Mouse (Mus musculus) spleen, adult 2 months (tissue): ENCODE results near the gene Lhx3. TPM values are rescaled to one million over a fixed set of nuclear protein-coding genes. Genes with fewer than 3 reads are reported as not detected.

Experiments
- DNase-seq, 2 experiments: peaks; one replicate each; pipeline versions ENCODE4 v3.0.0 to v3.0.0-alpha.2; 2012 to 2021; ENCODE audit warnings: low spot score in 2 of 2, low read depth in 1 of 2
- H3K27ac ChIP-seq: fragments of 200-500 bp; 2 replicates; pipeline ENCODE4 v1.5.1; 2012; ENCODE audit warnings: low read length, inconsistent platforms; ENCODE audit not compliant: insufficient read depth
- H3K27me3 ChIP-seq: fragments of 200-500 bp; 2 replicates; pipeline ENCODE4 v1.6.1; 2012; ENCODE audit warnings: mild to moderate bottlenecking, moderate library complexity, low read length, inconsistent platforms; ENCODE audit not compliant: control insufficient read depth, insufficient read depth
- H3K36me3 ChIP-seq: fragments of 200-500 bp; 2 replicates; pipeline ENCODE4 v1.6.1; 2012; ENCODE audit warnings: mild to moderate bottlenecking, low read length, inconsistent platforms; ENCODE audit not compliant: control insufficient read depth, insufficient read depth
- H3K4me1 ChIP-seq: fragments of 200-500 bp; 2 replicates; pipeline ENCODE4 v1.6.1; 2011; ENCODE audit warnings: inconsistent platforms; ENCODE audit not compliant: control insufficient read depth, insufficient read depth, insufficient read length
- H3K4me3 ChIP-seq: fragments of 200-500 bp; 2 replicates; pipeline ENCODE4 v1.5.1; 2011; ENCODE audit warnings: mild to moderate bottlenecking, inconsistent platforms; ENCODE audit not compliant: insufficient read depth, insufficient read length; ENCODE audit errors: extremely low read depth
- CTCF ChIP-seq: fragments of 200-500 bp; IDR thresholded peaks from 2 replicates; pipeline ENCODE4 v1.5.1; 2011; ENCODE audit warnings: mild to moderate bottlenecking, inconsistent platforms; ENCODE audit not compliant: insufficient read depth, insufficient read length, insufficient replicate concordance; ENCODE audit errors: extremely low read depth
- POLR2A ChIP-seq: fragments of 200-500 bp; IDR thresholded peaks from 2 replicates; pipeline ENCODE4 v1.6.1; 2011; ENCODE audit warnings: low read depth, low read length, inconsistent platforms
- WGBS: fragments of 180-500 bp; shearing (Covaris S2); methylation state at CpG from one replicate; pipeline ENCODE4 v1.1.7; 2018; 5-methylcytosine and 5-hydroxymethylcytosine counted together
- polyA plus RNA-seq: library from polyadenylated mRNA; depleted of rRNA; stranded (reverse); fragments of >200 nt; gene quantifications from 2 replicates; pipeline ENCODE4 v1.2.3, GENCODE M21; 2012

The Lhx3 gene
- polyA plus RNA-seq, 1 experiment = not detected

DNA sequence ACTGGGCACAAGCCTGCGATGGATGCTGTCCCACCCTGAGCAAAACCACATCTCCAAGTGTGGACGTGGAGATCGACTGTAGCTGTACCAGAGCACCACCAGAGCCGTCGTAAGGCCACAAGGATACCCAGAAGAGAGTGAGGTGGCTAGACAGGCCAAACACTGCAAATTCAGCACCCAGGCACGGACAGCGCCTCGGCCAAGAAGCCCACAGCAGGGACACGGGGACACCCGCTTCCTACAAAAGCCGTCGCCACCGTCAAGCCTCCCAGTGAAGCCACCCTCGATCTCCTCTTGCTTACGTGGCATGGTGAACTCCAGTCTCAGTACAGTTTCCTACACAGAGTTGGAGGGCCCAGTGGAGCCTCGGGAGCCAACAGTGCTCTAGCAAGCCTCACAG, 3.0 kb downstream of the Lhx3 start:
- TF ChIP-seq POLR2A = no peak
- TF ChIP-seq CTCF = no peak
- 6% methylated on average over 16 of the region's 16 CpGs for WGBS
- peaks cover 19% of the 10 kb centered on the region for H3K27me3 ChIP-seq
- no peak for DNase-seq
- H3K4me1 ChIP-seq = no peaks in the 10 kb centered on the region; the same call in 1 of the 2 replicates
- peaks cover 2% of the 10 kb centered on the region; the same call in 1 of the 2 replicates for H3K36me3 ChIP-seq
- H3K4me3 ChIP-seq = no peak overlapping the region
- no peak overlapping the region for H3K27ac ChIP-seq

DNA sequence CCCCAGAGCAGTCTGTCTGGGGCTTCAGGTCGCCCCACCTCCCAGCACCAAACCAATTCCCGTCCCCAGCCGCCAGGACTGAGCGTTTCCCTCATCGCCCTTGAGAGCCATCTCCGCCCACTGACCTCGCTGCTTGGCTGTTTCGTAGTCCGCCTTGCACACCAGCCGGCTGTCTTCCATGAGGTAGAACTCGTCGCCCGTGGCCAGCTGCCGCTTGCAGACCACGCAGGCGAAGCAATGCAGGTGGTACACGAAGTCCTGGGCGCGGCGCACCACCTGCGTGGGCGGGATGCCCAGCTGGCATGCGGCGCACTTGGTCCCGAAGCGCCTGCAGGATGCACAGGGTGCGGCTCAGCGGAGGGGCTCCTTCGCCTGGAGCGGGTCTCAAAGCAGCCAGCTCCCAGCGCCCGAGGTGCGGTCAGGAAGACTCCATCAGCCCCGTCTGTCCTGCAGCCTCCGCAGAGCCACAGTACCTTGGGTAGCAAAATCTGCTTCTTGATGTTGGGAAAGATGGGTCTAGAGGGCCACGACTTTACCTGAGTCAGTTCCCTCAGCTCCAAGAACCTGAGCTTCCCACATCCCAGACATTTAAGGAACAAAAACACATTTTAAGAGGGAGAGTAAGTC, 5.1 kb downstream of the Lhx3 start:
- no peak for DNase-seq
- TF ChIP-seq POLR2A (no peak), CTCF (no peak)
- Histone ChIP-seq H3K27ac (no peak overlapping the region), H3K4me3 (no peak overlapping the region), H3K36me3 (no peaks in the 10 kb centered on the region), H3K4me1 (no peaks in the 10 kb centered on the region; the same call in 1 of the 2 replicates), H3K27me3 (peaks cover 27% of the 10 kb centered on the region)
- WGBS = 7% methylated on average over 36 of the region's 36 CpGs

DNA sequence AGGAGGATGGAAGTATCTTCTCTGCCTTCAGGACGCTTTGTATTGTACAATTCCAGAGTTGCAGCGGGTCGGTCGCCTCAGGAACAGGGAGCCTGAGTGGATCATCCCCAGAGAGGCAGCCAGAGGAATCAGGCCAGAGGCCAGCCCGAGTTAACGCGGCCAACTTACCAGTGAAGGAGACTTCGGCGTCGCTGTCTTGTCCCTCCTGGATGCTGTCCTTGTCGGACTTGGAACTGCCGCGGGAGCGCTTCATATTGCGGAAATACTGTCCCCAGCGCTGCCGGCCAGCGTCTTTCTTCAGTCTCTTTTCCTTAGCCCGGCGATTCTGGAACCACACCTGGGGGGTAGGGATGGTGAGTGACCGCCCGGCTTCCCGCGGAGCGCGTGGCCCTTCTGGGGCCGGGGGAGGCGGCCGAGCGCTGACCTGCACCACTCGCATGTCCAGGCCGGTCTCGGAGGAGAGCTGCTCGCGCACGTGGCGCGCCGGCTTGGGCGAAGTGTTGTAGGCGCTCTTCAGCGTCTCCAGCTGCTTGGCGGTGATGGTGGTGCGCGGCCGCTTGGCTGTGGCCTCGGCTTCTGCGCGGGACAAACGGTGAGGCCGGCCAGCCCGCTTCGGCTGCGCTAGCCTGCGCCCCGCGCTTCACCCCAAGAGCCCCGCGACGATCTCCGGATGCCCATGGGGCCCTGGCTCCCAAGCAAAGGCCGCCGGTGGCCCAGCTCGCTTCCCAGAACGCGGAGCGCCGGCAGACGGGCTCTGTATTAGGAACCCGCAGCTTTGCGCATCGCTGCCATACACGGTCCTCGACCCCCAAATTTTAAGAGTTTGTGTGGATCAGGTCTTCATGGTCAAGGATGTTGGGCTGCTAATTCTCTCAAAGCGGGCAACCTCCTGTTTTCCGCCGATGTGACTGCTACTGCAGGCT, 5.9 kb downstream of the Lhx3 start:
- Histone ChIP-seq H3K36me3 (no peaks in the 10 kb centered on the region), H3K4me1 (no peaks in the 10 kb centered on the region; the same call in 1 of the 2 replicates), H3K27me3 (peaks cover 33% of the 10 kb centered on the region), H3K27ac (no peak overlapping the region), H3K4me3 (no peak overlapping the region)
- no peak for DNase-seq
- TF ChIP-seq CTCF (no peak), POLR2A (no peak)
- WGBS = 5% methylated on average over 77 of the region's 77 CpGs

DNA sequence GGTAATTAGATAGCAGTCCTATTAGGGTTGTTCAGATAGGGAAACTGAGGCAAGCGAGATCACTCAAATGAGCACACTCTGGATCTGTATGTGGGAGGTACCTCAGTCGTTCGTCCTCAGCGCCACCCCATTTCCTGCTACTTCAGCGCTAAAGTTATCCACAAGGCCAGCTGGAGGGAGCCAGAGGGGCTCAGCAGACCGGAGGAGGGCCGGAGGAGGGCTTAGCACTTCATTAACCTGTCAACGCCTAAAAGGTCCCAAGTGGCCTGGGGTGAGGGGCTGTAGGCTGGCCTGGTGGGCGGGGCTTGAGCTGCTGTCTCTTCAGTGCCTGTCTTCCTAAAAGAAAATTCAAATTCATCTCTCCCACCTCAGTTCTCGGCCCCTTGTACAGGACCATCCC, 9.6 kb downstream of the Lhx3 start:
- Histone ChIP-seq H3K27ac (no peak overlapping the region), H3K4me1 (no peaks in the 10 kb centered on the region), H3K27me3 (peaks cover 28% of the 10 kb centered on the region), H3K4me3 (no peak overlapping the region), H3K36me3 (no peaks in the 10 kb centered on the region)
- TF ChIP-seq POLR2A (no peak), CTCF (no peak)
- no peak for DNase-seq
- 3% methylated on average over 10 of the region's 10 CpGs for WGBS

DNA sequence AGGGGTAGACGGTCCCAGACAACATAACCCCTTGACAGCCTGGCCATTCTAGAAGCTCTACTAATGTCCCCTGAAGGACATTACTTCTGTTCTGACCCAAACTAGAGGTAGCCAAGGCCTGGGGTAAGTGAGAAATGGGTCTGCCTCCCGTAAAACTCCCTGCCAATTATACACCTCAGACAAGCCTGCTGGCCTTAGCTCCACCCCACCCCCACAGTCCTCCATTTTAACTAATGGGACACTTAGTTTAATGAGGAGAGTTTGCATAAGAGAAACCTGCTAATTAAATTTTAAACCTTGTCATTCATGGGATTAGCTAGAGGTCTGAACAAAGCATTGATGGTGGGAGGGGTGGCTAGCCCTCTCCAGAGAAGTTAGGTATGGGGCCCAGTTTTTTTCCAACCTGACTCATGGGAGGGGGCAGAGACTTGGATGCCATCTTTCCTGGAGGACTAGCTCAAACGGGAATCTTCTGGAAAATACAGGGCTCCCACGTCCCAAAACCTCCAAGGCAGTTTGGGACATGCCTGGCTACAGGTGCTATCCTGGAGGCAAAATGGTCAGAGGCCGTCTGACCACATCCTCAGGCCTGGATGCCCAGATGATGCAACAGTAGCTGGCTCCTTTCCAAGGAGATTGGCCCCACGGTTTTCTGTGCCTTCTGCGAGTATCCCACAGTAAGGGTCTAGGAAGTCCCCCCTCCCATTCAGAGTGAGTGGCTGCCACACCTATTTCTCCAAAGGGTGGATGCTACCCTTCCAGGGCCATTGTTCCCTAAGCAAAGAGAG, 13.3 kb downstream of the Lhx3 start:
- WGBS = 53% methylated on average over 7 of the region's 7 CpGs
- no peaks in the 10 kb centered on the region for H3K4me1 ChIP-seq
- peaks cover 15% of the 10 kb centered on the region for H3K27me3 ChIP-seq
- no peak overlapping the region for H3K27ac ChIP-seq
- DNase-seq = no peak
- TF ChIP-seq POLR2A = no peak
- no peak for TF ChIP-seq CTCF
- no peaks in the 10 kb centered on the region for H3K36me3 ChIP-seq
- H3K4me3 ChIP-seq = no peak overlapping the region

DNA sequence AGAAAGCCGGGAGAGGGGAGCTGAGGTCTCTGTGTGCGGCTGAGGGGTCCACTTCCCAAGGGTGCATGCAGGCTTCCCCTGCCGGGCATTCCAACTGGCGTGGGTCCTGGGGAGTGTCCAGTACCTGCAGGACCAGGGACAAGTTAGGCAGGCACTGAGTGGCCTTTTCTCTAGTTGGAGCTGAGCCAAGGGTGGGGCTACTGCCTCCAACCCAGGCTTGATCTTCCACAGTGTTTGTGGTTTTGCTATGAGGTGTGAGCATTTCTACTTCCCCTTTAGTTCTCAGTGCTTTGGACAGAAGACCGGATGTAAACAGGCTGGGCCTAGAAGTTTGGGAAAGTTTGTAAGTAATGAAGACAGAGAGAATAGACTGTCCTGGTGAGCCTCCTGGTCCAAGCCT, 19.6 kb downstream of the Lhx3 start:
- no peak overlapping the region for H3K4me3 ChIP-seq
- no peak overlapping the region for H3K27ac ChIP-seq
- 27% methylated on average over 5 of the region's 5 CpGs for WGBS
- H3K4me1 ChIP-seq = peaks cover 3% of the 10 kb centered on the region; the same call in 1 of the 2 replicates
- no peaks in the 10 kb centered on the region for H3K27me3 ChIP-seq
- H3K36me3 ChIP-seq = no peaks in the 10 kb centered on the region
- peak in 1 of 2 experiments; percentile 3 for DNase-seq
- no peak for TF ChIP-seq CTCF
- TF ChIP-seq POLR2A = no peak
